Mouse (Mus musculus) lung, postnatal 10 days (tissue): ENCODE results near the gene Ube2n.
"Not testable (repeated sequence)": the region's sequence is repeated elsewhere in the genome, so short reads cannot be mapped to it uniquely, and the experiment has no call there.

Experiments used
- DNase-seq: peaks from one replicate; pipeline ENCODE4 v3.0.0; 2021

Gene Ube2n

GRCm38 (mm10) chr10:95526495-95527122 lies 11.7 kb downstream of the Ube2n start:
- DNase-seq: peak; percentile 13

- no peak for DNase-seq
Observed at GRCm38 (mm10) chr10:95530551-95531121, 15.7 kb downstream of the Ube2n start.

- no peak for DNase-seq
Observed at GRCm38 (mm10) chr10:95532916-95533315, 18.0 kb downstream of the Ube2n start.

- no peak for DNase-seq
Observed at GRCm38 (mm10) chr10:95533382-95533781, 18.4 kb downstream of the Ube2n start.

GRCm38 (mm10) chr10:95535399-95536221 lies 20.7 kb downstream of the Ube2n start:
- DNase-seq: no peak

GRCm38 (mm10) chr10:95536222-95536541 lies 21.2 kb downstream of the Ube2n start:
- no peak for DNase-seq

GRCm38 (mm10) chr10:95539260-95539659 lies 24.3 kb downstream of the Ube2n start:
- DNase-seq: no peak

- DNase-seq: no peak
Observed at GRCm38 (mm10) chr10:95539841-95540240, 24.9 kb downstream of the Ube2n start.

- DNase-seq: no peak
Observed at GRCm38 (mm10) chr10:95542916-95543315, 28.0 kb downstream of the Ube2n start.

GRCm38 (mm10) chr10:95543377-95543776 lies 28.4 kb downstream of the Ube2n start:
- DNase-seq: no peak

GRCm38 (mm10) chr10:95544004-95544403 lies 29.1 kb downstream of the Ube2n start:
- no peak for DNase-seq

GRCm38 (mm10) chr10:95544651-95545050 lies 29.7 kb downstream of the Ube2n start:
- no peak for DNase-seq

- DNase-seq: no peak
Observed at GRCm38 (mm10) chr10:95545051-95545450, 30.1 kb downstream of the Ube2n start.

- DNase-seq: no peak
Observed at GRCm38 (mm10) chr10:95546178-95546577, 31.2 kb downstream of the Ube2n start.

- no peak for DNase-seq
Observed at GRCm38 (mm10) chr10:95548154-95548826, 33.3 kb downstream of the Ube2n start.

- DNase-seq: not testable (repeated sequence)
Observed at GRCm38 (mm10) chr10:95549080-95549479, 34.1 kb downstream of the Ube2n start.

GRCm38 (mm10) chr10:95550506-95550905 lies 35.6 kb downstream of the Ube2n start:
- DNase-seq: no peak

GRCm38 (mm10) chr10:95551752-95552151 lies 36.8 kb downstream of the Ube2n start:
- no peak for DNase-seq

GRCm38 (mm10) chr10:95552326-95552725 lies 37.4 kb downstream of the Ube2n start:
- DNase-seq: no peak

- DNase-seq: no peak
Observed at GRCm38 (mm10) chr10:95555866-95556265, 40.9 kb downstream of the Ube2n start.

- DNase-seq: no peak
Observed at GRCm38 (mm10) chr10:95557337-95557828, 42.4 kb downstream of the Ube2n start.

GRCm38 (mm10) chr10:95559426-95559825 lies 44.5 kb downstream of the Ube2n start:
- no peak for DNase-seq

GRCm38 (mm10) chr10:95560394-95560983 lies 45.5 kb downstream of the Ube2n start:
- no peak for DNase-seq
